Mouse (Mus musculus) cerebellum, adult 11-12 months (tissue): ENCODE data around the gene Selp.

Source experiments
- DNase-seq: peaks from one replicate; pipeline ENCODE4 v3.0.0; 2022

Gene Selp

DNA sequence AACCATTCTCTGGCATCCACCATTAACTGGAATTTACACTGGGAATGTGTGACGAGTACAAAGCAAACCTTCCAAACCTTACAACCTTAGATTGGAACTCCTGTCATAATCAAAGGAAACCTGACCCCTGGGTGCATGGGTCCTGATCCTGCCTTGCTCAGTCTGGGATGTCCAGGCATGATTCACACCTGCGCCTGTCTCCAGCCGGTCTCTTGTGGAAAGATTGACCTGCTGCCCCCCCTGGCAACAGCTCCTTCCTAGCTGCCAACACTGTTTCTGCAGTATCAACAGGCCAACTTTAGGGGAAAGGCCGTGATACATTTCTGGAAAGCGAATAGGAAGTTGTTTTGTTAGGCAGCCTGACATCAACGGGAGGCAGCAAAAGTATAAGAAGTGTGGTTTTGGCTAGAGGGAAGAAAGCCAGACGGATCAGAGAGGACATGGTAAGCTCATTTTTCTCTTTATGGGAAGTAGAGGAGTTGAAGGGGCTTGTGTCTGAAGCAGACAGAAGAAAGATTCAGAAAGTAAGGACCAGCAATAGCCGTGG, at the start of gene Selp:
Selp (plus strand) TSS at position 318 of the 547 bp plus-strand sequence.
- DNase-seq = no peak

DNA sequence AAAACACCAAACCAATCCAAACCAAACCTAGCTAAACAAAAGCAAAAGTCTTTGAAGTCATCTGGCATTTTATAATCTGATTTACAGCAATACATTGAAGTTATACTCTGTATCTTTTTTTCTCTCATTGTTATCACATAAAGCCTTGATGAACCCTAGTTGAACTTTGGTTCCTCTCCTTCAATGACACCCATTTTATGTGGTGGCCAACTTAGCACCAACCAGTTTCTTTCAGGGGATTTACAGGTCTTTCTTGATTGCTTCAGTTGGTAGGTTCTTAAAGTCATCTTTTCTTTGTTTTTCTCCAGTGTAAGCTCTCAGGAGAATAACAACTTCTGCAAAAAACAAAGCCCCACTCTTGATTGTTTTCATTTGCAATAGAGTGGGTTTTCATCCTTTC, 45.8 kb upstream of the Selp start:
- DNase-seq = no peak

DNA sequence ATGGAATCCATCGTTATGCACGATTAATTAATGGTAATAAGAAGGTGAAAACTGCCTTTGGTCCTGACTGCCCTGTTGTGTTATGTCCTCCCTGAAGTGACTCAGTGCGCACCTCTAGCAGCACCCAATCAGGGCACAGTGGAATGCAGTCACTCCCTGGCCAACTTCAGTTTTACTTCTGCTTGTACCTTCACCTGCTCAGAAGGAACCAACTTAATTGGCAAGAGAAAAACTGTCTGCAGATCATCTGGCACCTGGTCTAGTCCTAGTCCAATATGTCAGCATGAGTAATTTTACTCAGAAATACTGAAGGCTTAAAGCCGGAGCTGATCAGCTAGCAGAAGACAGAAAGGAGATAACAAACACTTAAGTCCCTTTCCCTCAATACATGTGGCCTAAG, 44.6 kb upstream of the Selp start:
- DNase-seq = no peak

DNA sequence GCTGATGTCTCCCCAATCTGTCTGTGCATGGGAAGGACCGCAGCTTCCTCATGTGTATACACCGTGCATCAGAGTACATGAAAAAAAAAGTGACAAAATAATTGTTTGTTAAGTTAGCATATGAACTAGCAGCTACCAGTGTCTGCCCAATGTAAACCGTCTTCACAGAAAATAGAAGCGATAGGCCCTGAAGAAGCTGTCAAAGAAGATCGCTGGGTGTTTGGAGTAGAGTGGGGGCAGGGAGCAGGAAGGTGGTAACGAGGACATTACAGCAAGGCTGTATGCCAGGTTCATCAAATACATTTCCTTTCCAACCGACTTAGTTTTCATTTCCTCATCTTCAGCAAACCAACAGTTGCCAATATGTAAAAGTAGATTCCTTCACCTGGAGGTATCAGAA, 44.0 kb upstream of the Selp start:
- no peak for DNase-seq

DNA sequence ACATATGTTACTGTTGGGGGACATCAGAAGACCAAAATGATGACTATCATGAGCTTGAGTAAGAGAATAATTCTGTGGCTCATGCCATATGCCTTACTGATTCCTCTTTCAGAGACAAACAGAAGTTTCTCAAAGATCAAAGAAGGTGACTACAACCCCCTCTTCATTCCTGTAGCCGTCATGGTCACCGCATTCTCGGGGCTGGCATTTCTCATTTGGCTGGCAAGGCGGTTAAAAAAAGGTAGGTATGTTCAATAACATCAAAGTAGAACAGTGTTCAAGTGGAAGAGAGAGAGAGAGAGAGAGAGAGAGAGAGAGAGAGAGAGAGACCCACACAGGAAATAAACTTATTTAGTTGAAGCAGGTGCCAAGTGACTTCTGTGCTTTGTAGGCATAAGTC, 43.1 kb upstream of the Selp start:
- DNase-seq = no peak

DNA sequence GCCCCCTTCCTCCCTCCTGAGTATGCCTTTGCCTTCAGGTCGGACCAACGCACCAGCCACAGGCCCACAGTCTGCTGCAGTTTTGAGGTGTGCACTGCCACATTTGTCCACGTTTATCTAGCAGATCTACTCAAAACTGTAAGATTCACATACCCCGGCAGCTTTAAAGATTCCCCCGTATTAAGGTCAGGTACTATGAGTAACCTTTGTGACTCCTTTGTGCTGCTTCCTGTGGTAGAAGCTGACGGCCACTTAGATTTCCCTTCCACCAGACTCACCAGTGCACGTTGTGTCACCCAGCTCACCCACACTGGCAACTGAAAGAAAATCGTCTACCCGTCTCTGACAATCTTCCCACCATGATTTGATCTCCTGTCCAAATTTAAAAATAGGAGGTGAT, 42.0 kb upstream of the Selp start:
- no peak for DNase-seq

DNA sequence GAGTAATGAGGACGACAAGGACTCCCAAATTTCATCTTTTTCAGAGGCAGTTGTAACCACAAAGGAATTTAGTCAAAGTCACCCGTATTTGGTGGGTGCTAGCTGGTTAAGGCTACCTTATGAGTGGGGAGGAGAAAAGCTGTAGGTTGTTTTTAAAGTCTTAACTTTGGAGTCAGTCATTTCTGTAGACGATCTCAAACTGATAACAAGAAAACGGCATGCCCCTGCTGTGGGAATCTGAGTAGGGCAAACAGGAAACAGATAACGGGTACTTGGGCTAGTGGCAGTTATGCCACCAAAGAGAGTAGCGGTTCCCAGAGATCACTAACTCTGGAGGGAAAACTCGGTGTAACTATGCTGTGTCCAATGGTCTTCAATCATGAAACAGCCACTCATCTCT, 41.3 kb upstream of the Selp start:
- DNase-seq = no peak

DNA sequence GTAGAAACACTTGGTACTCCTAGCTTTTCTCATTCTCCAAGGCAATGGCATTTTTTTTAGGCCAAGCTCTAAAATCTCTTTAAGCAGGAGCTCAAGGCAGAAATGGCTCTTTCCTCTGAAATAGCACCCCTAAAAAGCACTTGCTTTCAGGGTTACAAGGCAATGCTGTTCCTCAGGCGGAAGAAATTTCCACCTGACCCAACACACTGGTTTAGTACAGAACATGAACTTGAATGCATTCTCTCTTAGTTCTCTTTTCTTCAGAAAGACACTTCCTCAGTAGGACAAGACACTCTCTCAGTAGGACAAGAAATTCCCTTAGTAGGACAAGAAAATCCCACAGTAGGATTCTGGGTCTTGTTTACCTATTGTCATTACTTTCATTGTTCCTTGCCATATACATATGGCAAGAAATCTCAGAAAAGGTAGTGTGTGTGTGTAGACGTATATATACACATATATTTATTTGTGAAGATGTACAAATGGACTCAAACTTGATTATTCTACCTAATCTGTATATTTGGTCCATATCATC, 40.4 kb upstream of the Selp start:
- DNase-seq = no peak

DNA sequence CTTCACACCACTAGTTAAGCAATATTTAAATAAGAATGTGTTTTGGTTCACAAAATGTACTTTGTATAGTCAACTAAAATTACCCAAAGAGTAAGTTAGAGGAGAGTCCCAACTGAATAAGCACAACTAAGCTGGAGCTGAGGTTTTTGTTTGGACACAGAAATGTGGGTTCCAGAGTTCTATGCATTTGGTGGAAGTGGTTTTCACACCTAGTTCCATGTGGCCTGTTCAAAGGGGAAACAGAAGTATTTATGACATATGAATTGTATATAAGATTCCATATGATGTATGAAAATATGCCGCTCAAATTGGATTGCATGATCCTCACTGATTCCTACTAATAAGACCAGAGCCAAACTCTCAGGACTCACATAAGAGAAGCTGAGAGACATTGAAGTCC, 39.6 kb upstream of the Selp start:
- DNase-seq = no peak

DNA sequence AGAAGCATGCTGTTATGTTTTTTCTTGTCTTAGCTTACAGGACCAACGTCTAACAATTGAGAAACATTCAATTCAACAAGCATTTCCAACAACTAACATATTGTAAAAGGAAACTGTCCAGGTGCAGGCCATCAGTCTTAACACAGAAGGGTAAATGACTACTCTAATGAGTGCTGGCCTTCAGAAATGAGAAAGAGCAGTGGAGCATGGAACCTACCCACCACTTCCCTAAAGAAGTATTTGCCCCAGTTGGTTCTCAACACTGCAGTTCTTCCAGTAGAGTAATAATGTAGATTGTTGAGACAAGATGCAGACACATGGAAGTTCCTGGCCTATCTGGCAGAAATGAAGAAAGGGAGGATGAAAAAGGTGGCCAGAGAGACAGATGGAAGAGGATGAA, 38.6 kb upstream of the Selp start:
- no peak for DNase-seq

DNA sequence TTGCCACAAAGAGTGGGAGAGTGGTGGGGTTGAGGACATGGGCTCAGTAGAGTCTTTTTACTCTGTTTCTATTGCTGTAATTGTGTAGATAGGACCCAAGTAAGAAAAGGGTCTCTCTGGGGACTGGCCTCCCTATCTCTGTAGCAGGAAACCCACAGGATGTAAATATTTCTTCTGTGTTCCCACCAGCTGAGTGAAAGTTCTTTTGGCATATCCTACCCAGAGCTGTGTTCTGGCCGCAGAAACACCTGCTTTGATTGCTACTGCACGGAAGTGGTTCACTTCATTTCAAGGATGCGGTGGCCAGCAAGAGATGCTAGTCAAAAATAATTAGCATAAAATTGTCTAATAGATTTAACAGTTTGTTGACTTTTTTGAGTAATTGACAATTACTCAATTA, 38.0 kb upstream of the Selp start:
- no peak for DNase-seq

DNA sequence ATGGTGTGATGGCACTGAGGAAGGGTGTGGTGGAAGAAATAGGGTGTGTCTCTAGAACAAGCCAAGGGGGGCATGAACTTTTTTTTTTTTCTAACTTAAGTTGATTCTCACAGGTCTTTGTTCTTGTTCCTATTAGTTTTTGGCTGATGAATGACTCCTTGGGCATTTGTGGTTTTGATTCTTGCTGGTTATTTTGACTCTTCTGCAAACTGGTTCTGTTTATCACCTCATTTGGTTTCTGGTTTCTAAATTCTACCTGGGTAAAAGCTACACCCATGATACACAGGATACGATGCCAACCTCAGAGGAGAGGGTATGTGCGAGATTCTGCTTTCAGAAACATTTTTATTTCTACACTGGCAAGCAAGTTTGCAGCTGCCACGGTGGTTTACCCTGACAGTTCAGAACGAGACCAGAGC, 36.7 kb upstream of the Selp start:
- no peak for DNase-seq

DNA sequence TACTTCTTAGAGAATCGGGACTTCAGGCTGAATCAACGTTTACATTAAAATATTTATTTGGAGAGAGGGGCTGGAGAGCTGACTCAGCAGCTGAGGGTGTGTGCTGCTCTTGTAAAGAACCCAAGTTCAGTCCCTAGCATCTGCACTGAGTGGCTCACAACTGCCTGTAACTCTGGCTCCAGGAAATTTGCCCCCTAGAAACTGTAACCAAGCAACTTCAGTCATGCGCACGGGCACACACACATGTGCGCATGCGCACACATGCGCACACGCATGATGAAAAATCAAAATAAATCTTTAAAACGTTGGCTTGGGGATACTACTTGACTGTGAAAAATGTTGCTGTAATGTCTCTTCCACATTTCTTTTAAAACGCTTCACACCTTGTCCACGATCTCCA, 36.0 kb upstream of the Selp start:
- no peak for DNase-seq

DNA sequence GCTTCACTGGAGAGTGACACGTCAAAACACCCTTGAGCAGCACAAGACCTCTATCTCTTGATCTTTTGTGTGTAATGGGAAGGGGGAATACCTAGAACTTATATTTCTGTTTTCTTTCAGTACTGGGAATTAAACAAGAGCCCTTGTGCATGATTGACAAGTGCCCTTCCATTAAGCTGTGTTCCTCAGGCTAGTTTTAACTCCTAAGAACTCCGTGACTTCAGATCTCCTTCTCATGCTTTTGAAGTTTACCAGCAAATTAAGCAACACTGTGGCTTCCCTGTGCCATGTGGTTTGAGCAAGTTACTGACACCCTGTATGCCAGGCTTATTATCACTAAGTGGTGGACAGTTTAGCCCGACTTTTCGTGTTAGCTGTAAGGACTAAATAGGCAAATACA, 32.0 kb upstream of the Selp start:
- no peak for DNase-seq

DNA sequence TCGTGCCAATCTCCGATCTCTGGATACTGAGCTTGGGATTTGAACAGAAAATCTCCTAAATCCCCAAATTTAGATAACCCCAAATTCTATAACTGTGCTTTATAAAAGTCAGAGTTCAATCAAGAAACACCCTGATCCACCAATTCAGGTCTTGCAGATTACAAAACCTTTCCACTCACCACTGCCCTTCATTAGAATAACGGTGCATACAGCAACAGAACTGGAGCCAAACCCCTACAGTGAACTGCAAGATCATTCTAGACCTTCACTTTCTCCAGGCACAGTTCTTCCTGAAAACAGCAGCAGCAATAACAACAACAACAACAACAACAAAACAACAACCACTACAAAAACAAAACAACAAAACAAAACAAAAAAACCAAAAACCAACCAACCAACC, 28.3 kb upstream of the Selp start:
- DNase-seq = no peak

DNA sequence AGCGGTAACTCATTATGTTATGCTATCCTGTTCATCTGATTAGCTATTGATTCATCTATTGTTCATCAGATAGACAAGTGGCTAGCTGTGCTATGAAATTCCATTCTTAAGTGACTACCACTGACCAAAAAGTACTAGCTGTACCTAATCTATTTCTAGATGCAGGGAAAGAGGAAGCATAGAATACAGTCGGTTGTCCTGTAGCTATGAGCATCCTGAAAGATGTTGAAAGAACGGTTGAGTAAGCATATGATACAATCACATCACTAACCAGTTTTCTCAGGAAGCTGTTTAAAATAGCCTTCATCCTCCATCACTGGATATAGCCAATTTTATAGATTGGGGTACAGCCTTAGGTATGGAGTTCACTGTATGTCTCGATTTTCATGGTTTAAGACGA, 27.2 kb upstream of the Selp start:
- DNase-seq = no peak

DNA sequence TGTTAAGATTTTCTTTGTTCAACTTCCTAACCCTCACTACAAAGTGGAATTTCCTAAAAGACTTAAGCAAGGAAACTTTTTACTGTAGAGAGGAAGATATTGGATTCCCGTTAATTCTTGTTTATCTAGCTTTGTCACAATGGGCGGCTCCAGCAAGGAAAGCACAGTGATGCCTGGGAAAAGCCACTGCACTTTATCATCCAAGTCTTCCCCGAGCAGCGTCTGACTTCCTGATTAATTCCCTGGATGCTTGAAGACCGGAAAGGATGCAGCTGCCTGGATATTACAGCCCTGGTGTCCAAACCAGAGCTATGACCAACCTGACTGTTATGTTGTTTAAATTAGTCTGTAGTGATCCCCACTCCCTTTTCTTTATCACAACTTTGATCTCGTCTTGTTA, 18.3 kb upstream of the Selp start:
- no peak for DNase-seq

DNA sequence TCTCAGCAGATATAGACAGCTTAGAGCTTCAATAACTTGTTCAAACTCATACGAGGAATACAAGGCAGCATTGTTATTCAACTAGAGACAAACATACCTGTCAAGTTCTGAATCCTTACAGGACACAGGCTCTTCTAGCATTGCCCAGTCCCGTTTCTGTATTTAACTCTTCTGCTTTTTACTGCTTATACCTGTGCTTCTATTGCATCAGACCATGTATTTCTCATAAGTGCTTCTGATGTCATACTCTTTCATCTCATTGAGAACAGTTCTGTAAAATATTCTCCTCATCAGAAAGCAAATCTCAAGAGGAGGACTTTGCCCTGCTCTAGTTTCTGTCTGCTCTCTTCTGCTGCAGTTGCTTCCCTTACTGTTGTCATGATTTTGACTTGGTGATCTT, 17.2 kb upstream of the Selp start:
- no peak for DNase-seq

DNA sequence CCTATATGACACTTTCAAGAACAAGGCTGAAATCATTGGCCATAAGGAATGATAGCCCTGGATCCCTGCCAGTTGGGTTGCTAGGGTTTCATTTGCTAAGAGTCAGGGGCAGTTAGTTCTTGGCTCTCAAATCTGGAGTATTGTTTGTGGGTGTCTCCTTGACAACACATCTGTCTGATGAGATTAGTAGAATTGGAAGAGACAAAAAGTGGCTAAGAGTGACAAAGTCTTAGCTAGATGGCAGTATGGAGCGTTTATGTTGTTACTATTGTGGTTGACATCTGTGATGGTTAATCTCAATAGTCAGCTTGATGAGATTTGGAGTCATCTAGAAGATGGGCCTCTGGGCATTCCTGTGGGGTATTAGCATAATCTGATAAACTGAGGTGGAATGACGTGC, 16.7 kb upstream of the Selp start:
- DNase-seq = no peak

DNA sequence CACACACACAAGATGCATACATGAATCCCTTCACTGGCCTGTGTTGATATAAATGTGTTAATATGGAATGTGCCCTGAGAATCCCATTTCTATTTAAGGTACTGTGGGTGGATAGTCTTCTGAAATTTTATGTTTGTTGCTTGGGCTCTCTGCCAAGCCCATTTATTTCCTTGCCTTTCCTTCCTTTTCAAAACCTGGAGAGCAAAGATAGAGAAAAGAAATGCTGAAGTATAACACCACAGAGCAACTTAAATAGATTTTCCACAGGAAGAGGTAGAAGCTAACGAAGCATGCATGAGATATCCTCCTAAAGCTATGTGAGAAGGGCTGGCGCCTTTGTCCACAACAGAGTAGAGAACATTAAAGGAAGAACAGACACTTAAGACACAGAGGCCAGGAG, 5.3 kb upstream of the Selp start:
- DNase-seq = no peak

DNA sequence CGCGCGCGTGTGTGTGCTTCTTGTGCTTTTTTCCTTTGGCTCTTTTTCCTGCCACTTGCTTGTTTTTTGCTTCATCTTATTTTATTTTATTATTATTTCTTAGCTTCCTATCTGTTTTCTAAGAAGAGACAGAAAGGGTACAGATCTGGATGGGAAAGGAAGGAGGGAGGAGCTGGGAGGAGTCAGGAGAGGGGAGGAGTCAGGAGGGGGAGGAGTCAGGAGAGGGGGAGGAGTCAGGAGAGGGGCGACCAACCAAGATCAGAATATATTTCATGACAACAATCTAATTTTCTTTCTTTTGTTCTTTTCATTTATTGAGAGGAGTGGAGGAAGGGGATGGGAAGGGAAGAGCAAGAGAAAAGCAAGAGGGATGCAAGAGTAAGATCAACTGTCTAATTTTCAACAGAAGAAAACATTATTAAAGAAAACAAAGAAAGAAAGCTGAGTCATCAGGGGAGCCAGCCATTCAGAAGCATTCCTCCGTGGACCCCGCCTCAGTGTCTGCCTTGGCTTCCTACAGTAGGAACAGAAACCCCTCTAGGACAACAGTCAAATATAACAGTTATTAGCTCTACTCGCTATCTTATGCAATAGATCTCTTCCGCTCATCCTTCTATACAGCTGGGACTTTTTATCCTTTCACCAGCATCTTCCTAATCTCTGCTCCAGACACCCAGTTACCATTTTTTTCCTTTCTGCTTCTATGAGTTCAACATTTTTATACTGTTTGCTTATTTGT, 4.3 kb upstream of the Selp start:
- no peak for DNase-seq

DNA sequence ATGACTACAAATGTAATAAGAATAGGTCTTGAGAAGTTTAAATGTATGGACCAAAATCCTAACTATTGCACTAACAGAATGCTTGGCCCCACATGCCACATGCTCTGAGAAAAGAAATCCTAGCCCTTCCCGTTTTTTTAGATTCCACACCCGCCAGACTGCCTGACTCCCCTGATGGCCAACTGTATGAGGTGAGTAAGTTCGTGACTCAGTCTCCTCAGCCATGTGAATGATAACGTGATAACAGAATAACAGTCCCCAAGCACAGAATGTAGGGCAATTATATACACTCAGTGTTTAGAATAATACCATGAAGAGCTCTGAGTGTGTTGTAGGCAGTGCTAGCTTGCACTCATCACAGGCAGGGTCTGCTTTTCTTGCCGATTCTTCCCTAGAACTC, 784 bp upstream of the Selp start:
- no peak for DNase-seq

DNA sequence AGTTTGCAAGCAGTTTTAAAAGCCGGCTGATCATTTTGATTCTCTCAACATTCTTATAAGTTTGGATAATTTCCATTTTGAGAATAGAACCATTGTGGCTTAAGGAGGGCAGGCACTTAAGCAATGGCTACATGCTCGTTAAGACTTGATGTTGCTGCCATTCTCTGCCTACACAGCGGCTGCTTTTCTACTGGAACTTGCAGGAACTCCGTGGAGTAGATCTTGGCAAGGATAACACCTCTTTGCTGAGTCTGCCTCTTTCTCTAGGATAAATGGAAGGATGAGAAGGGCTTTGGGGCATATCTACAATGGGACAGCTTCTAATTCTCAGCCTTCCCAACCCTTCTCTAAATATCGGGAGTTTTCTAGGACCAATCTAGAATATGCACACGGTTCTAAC, 583 bp downstream of the Selp start:
- DNase-seq = no peak

DNA sequence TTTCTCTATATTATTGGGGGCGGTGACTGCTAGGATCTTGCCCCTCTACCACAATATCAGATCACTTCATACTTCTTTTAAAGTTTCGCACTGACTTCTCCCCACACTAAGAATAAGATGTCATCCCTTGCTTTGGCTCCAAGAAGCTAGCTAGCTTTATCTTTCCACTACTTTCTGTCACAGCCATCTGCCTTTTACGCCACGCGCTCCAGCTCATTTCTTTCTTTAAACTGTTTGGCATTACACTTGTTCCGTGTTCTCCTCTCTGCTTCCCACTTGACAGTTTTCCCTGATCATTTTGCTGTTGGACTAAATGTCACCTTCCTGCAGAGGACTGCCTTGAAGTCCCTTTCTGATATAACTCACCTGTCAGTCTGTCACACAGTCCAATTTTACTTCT, 2.8 kb downstream of the Selp start:
- no peak for DNase-seq
